Mouse (Mus musculus): ENCODE results near the gene Ulk1. TPM values are rescaled to one million over a fixed set of nuclear protein-coding genes. Genes with fewer than 3 reads are reported as not detected.

Gene Ulk1
- total RNA-seq (2014; rRNA removed) = 69.8 and 75.4 TPM in 2 replicates
- polyA plus RNA-seq (2015; fragmentation: Nextera tagmentation; extraction: Ambion mirVana) = 17.8 and 21.1 TPM in 2 replicates

GRCm38 (mm10) chr5:110809667-110810325 lies at the start of gene Ulk1:
Gene Ulk1, minus strand, starts transcription at chr5:110810097.
- ATAC-seq (ENCODE audit: low FRiP score) (peak; percentile 98), DNase-seq (ENCODE audit: low spot score) (peak; percentile 99)
- H3K9ac ChIP-seq (replicated peaks; ENCODE audit: low read length, poor library complexity, severe bottlenecking) = peak within 1 kb of the TSS; percentile 88
- H3K27me3 ChIP-seq (ENCODE audit: insufficient read depth, low read length) = no peaks in the 10 kb centered on the region
- TF ChIP-seq CTCF (IDR thresholded peaks at IDR 0.05) = no peak
- peak within 1 kb of the TSS; percentile 99 for H3K4me2 ChIP-seq (ENCODE audit: low read depth, low read length, poor library complexity, severe bottlenecking)
- H3K4me3 ChIP-seq (ENCODE audit: low read depth, low read length) = peak within 1 kb of the TSS; percentile 92
- H3K9me3 ChIP-seq (ENCODE audit: low read length) = no peaks in the 10 kb centered on the region
- H3K27ac ChIP-seq (ENCODE audit: low read depth, low read length) = peak within 1 kb of the TSS; percentile 77
- H3K36me3 ChIP-seq (ENCODE audit: insufficient read depth, low read length) = 0 out of 2 replicates have a peak, but pooled peaks cover 3% of the 10 kb centered on the region
- WGBS = under 1% methylated on average over 78 of the region's 80 CpGs
- peaks cover 5% of the 10 kb centered on the region; the same call in 1 of the 2 replicates for H3K4me1 ChIP-seq (ENCODE audit: insufficient read depth, low read length)

- DNase-seq (ENCODE audit: low spot score) (peak; percentile 81), ATAC-seq (ENCODE audit: low FRiP score) (peak; percentile 76; the same call in 1 of the 2 replicates)
- no peak overlapping the region for H3K9ac ChIP-seq (replicated peaks; ENCODE audit: low read length, poor library complexity, severe bottlenecking)
- no peaks in the 10 kb centered on the region for H3K9me3 ChIP-seq (ENCODE audit: low read length)
- no peak overlapping the region for H3K4me3 ChIP-seq (ENCODE audit: low read depth, low read length)
- no peaks in the 10 kb centered on the region for H3K36me3 ChIP-seq (ENCODE audit: insufficient read depth, low read length)
- no peaks in the 10 kb centered on the region for H3K4me1 ChIP-seq (ENCODE audit: insufficient read depth, low read length)
- peak overlapping the region; percentile 65 for H3K27ac ChIP-seq (ENCODE audit: low read depth, low read length)
- H3K27me3 ChIP-seq (ENCODE audit: insufficient read depth, low read length) = no peaks in the 10 kb centered on the region
- H3K4me2 ChIP-seq (ENCODE audit: low read depth, low read length, poor library complexity, severe bottlenecking) = 0 out of 2 replicates have a peak overlapping the region, but pooled peaks have one; percentile 13
- TF ChIP-seq CTCF (IDR thresholded peaks at IDR 0.05) = no peak
- WGBS = 50% methylated on average over 13 of the region's 13 CpGs
Observed at GRCm38 (mm10) chr5:110859013-110859650, 49.2 kb upstream of the Ulk1 start.

- no peak for DNase-seq (ENCODE audit: low spot score)
- Histone ChIP-seq H3K36me3 (ENCODE audit: insufficient read depth, low read length) (no peaks in the 10 kb centered on the region), H3K4me2 (ENCODE audit: low read depth, low read length, poor library complexity, severe bottlenecking) (no peak overlapping the region), H3K9me3 (ENCODE audit: low read length) (no peaks in the 10 kb centered on the region), H3K9ac (replicated peaks; ENCODE audit: low read length, poor library complexity, severe bottlenecking) (no peak overlapping the region), H3K4me3 (ENCODE audit: low read depth, low read length) (no peak overlapping the region), H3K27ac (ENCODE audit: low read depth, low read length) (no peak overlapping the region), H3K27me3 (ENCODE audit: insufficient read depth, low read length) (no peaks in the 10 kb centered on the region), H3K4me1 (ENCODE audit: insufficient read depth, low read length) (no peaks in the 10 kb centered on the region)
- 83% methylated on average over 5 of the region's 5 CpGs for WGBS
- no peak for ATAC-seq (ENCODE audit: low FRiP score)
- TF ChIP-seq CTCF (IDR thresholded peaks at IDR 0.05) = no peak
Observed at GRCm38 (mm10) chr5:110857091-110857490, 47.2 kb upstream of the Ulk1 start.

DNA sequence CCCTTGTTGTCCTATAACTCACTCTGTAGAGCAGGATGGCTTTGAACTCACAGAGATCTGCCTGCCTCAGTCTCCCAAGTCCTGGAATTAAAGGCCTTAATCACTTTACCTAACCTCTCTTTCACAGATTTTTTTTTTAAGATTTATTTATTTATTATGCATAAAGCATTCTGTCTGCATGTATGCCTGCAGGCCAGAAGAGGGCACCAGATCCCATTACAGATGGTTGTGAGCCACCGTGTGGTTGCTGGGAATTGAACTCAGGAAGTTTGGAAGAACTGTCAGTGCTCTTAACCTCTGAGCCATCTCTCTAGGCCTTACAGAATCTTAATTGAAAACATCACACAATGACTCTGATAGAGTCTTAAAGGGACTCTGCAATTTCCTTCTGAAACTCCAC lies 43.1 kb upstream of the Ulk1 start:
- ATAC-seq (ENCODE audit: low FRiP score) (no peak), DNase-seq (ENCODE audit: low spot score) (no peak)
- Histone ChIP-seq H3K27me3 (ENCODE audit: insufficient read depth, low read length) (no peaks in the 10 kb centered on the region), H3K9me3 (ENCODE audit: low read length) (no peaks in the 10 kb centered on the region), H3K4me1 (ENCODE audit: insufficient read depth, low read length) (no peaks in the 10 kb centered on the region), H3K9ac (replicated peaks; ENCODE audit: low read length, poor library complexity, severe bottlenecking) (no peak overlapping the region), H3K27ac (ENCODE audit: low read depth, low read length) (no peak overlapping the region), H3K4me2 (ENCODE audit: low read depth, low read length, poor library complexity, severe bottlenecking) (no peak overlapping the region), H3K36me3 (ENCODE audit: insufficient read depth, low read length) (no peaks in the 10 kb centered on the region), H3K4me3 (ENCODE audit: low read depth, low read length) (no peak overlapping the region)
- 86% methylated on average over 1 of the region's 1 CpGs for WGBS
- no peak; the same call in 1 of the 2 replicates for TF ChIP-seq CTCF (IDR thresholded peaks at IDR 0.05)

DNA sequence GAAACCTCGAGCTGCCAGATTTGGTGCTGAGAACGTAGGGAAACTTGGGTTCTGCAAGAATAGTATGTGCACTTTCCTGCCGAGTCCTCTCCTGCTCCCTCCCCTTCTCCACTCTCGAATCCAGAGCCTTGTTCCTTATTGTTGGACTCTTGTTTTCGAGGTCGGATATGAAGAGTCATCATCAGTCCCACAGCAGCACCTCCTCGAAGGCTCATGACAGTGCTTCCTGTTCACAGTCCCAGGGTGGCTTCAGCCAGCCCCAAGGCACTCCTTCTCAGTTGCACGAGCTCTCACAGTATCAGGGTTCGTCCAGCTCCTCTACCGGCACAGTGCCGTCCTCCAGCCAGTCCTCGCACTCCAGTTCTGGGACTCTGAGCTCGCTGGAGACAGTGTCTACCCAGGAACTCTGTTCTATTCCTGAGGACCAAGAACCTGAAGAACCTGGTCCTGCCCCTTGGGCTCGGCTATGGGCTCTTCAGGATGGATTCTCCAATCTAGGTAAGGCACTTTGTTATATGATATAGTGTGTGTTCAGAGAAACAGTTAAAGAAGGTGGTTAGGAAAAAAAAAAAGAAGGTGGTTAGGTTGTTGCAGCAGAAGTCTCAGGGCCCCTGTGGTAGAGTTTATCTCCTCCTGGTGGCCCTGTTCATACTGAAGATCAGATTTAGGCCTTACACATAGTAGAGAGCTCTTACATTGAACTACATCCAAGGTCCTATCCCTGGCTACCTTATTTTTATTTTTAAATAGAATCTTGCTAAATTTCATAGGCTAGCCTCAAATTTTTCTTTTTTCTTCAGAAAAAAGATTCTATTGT lies 31.4 kb upstream of the Ulk1 start:
- no peaks in the 10 kb centered on the region for H3K9me3 ChIP-seq (ENCODE audit: low read length)
- H3K36me3 ChIP-seq (ENCODE audit: insufficient read depth, low read length) = no peaks in the 10 kb centered on the region
- 0 out of 2 replicates have a peak, but pooled peaks cover 3% of the 10 kb centered on the region for H3K4me1 ChIP-seq (ENCODE audit: insufficient read depth, low read length)
- H3K9ac ChIP-seq (replicated peaks; ENCODE audit: low read length, poor library complexity, severe bottlenecking) = no peak overlapping the region
- 95% methylated on average over 14 of the region's 14 CpGs for WGBS
- no peak overlapping the region for H3K27ac ChIP-seq (ENCODE audit: low read depth, low read length)
- DNase-seq (ENCODE audit: low spot score) (no peak), ATAC-seq (ENCODE audit: low FRiP score) (no peak)
- TF ChIP-seq CTCF (IDR thresholded peaks at IDR 0.05) = no peak
- H3K27me3 ChIP-seq (ENCODE audit: insufficient read depth, low read length) = no peaks in the 10 kb centered on the region
- no peak overlapping the region for H3K4me2 ChIP-seq (ENCODE audit: low read depth, low read length, poor library complexity, severe bottlenecking)
- H3K4me3 ChIP-seq (ENCODE audit: low read depth, low read length) = no peak overlapping the region

All from midbrain, postnatal 0 days (tissue).